Mouse (Mus musculus): Measurements from ENCODE around the gene Lancl1.

DNA sequence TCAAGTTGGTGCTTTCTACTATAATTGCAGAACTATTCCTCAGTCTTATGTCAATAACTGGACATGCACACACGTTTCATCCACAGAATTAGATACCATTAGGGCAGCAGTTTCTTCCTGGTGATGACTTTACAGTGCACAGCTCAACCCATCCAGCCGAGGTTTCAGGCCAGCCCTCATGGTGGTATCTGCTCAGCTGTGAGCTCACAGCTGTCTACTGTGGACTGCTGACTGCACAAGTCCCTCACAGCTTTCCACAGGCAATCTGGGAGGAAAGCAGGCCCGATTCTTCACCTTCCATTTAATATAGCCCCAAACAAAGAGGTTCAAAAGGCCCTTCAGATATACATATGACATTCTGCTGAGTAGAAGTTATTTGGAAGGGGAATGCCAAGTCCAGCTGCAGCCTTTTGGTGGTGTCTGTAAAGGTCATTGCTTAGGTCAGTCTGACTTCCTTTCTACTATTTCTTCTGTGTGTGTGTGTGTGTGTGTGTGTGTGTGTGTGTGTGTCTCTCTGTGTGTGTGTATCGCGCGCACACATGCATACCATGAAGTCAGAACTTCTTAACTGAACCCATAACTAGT lies 11.7 kb downstream of the Lancl1 start:
- TF ChIP-seq CTCF (IDR thresholded peaks at IDR 0.05; ENCODE audit: borderline replicate concordance, insufficient read depth, low read length) (no peak), POLR2A (IDR thresholded peaks at IDR 0.05; ENCODE audit: low read depth, low read length) (no peak)

Measured in embryonic fibroblast, embryonic 13.5 days (primary cell).